Mouse (Mus musculus) MN1 (cell line): Measurements from ENCODE around the gene Sdhaf1.

Experiments used
- DNase-seq: peaks from one replicate; pipeline ENCODE4 v3.0.0-alpha.2; 2016; ENCODE audit warnings: low spot score

The Sdhaf1 gene

GRCm38 (mm10) chr7:30325364-30325763, 1.7 kb upstream of the Sdhaf1 start:
- DNase-seq = peak; percentile 48

- no peak for DNase-seq
Measured at GRCm38 (mm10) chr7:30324300-30324944, 727 bp upstream of the Sdhaf1 start.

- DNase-seq = peak; percentile 40
Measured at GRCm38 (mm10) chr7:30322865-30323264, 830 bp downstream of the Sdhaf1 start.

GRCm38 (mm10) chr7:30322285-30322667, 1.4 kb downstream of the Sdhaf1 start:
- peak; percentile 94 for DNase-seq

GRCm38 (mm10) chr7:30321539-30322284, 2.0 kb downstream of the Sdhaf1 start, which contains the start of gene E130208F15Rik:
E130208F15Rik (plus strand) TSS chr7:30321740.
- peak; percentile 71 for DNase-seq

- DNase-seq = no peak
Measured at GRCm38 (mm10) chr7:30320946-30321345, 2.7 kb downstream of the Sdhaf1 start.

GRCm38 (mm10) chr7:30318142-30318541, 5.6 kb downstream of the Sdhaf1 start:
- no peak for DNase-seq

- DNase-seq = no peak
Measured at GRCm38 (mm10) chr7:30315559-30316529, 7.9 kb downstream of the Sdhaf1 start.

GRCm38 (mm10) chr7:30314721-30315155, 9.0 kb downstream of the Sdhaf1 start, which contains the start of gene Syne4:
Syne4 (plus strand) TSS chr7:30314807.
- DNase-seq = no peak

- DNase-seq = no peak
Measured at GRCm38 (mm10) chr7:30313666-30314320, 9.9 kb downstream of the Sdhaf1 start.

- no peak for DNase-seq
Measured at GRCm38 (mm10) chr7:30310136-30310535, 13.6 kb downstream of the Sdhaf1 start.

GRCm38 (mm10) chr7:30309395-30310129, 14.1 kb downstream of the Sdhaf1 start:
- no peak for DNase-seq

GRCm38 (mm10) chr7:30308076-30309005, 15.4 kb downstream of the Sdhaf1 start, which contains the start of gene Alkbh6:
Alkbh6 (plus strand) TSS chr7:30308717.
- peak; percentile 95 for DNase-seq

- DNase-seq = peak; percentile 45
Measured at GRCm38 (mm10) chr7:30306083-30306779, 17.5 kb downstream of the Sdhaf1 start.

GRCm38 (mm10) chr7:30300914-30301313, 22.8 kb downstream of the Sdhaf1 start:
- peak; percentile 46 for DNase-seq

GRCm38 (mm10) chr7:30297266-30297665, 26.4 kb downstream of the Sdhaf1 start:
- no peak for DNase-seq

GRCm38 (mm10) chr7:30296816-30297215, 26.9 kb downstream of the Sdhaf1 start:
- DNase-seq = no peak

- no peak for DNase-seq
Measured at GRCm38 (mm10) chr7:30295103-30295502, 28.6 kb downstream of the Sdhaf1 start.

GRCm38 (mm10) chr7:30294296-30294695, 29.4 kb downstream of the Sdhaf1 start:
- DNase-seq = no peak
